Mouse (Mus musculus) layer of hippocampus, postnatal 14 days (tissue): Measurements from ENCODE around the gene Fbl. TPM values are rescaled to one million over a fixed set of nuclear protein-coding genes. Genes with fewer than 3 reads are reported as not detected.

Experiments
- total RNA-seq, 2 experiments: library from RNA; stranded (reverse); gene quantifications; 2 replicates each; pipeline ENCODE4 v1.2.3; 2021

The Fbl gene
- total RNA-seq, 2 experiments from 2014 or later, result 53.0 to 58.7 TPM

Other genes starting within 250 kb of the Fbl start
- gene Zfp974, start 240.2 kb upstream of the Fbl start, total RNA-seq, result 10 to 100 TPM; 14.2 to 16.5 TPM
- gene Zfp780b, start 190.5 kb upstream of the Fbl start, total RNA-seq, result 10 to 100 TPM; 20.5 to 21.0 TPM
- gene Zfp850, start 155.6 kb upstream of the Fbl start, total RNA-seq, result 1 to 10 TPM; 4.7 to 4.9 TPM
- gene Psmc4, start 119.6 kb upstream of the Fbl start, total RNA-seq, result 100 to 1,000 TPM; 121 to 126 TPM
- 1 to 10 TPM; 1.3 to 2.2 TPM for gene Fcgbp, start 98.5 kb upstream of the Fbl start, total RNA-seq
- gene 9530053A07Rik, start 40.2 kb upstream of the Fbl start, total RNA-seq, result under 1 TPM; 0.05 to 0.12 TPM
- 10 to 100 TPM; 37.5 to 43.5 TPM for gene Dyrk1b, start 9.8 kb downstream of the Fbl start, total RNA-seq
- gene Eid2, start 98.2 kb downstream of the Fbl start, total RNA-seq, result 10 to 100 TPM; 65.7 to 66.1 TPM
- 10 to 100 TPM; 40.5 to 41.4 TPM for gene Eid2b, start 108.0 kb downstream of the Fbl start, total RNA-seq
- 1 to 10 TPM; 2.4 to 3.0 TPM for gene Selenov, start 121.5 kb downstream of the Fbl start, total RNA-seq
- gene Dll3, start 132.5 kb downstream of the Fbl start, total RNA-seq, result 1 to 10 TPM; 4.9 to 5.1 TPM
- 10 to 100 TPM; 40.1 to 44.8 TPM for gene Timm50, start 142.4 kb downstream of the Fbl start, total RNA-seq
- 100 to 1,000 TPM; 109 TPM for gene Supt5, start 169.0 kb downstream of the Fbl start, total RNA-seq
- 100 to 1,000 TPM; 464 to 499 TPM for gene Rps16, start 180.9 kb downstream of the Fbl start, total RNA-seq
- 10 to 100 TPM; 11.6 to 12.3 TPM for gene Plekhg2, start 202.9 kb downstream of the Fbl start, total RNA-seq
- 1 to 10 TPM; 3.6 to 3.9 TPM for gene Zfp36, start 210.5 kb downstream of the Fbl start, total RNA-seq
- 10 to 100 TPM; 19.3 to 20.1 TPM for gene Med29, start 223.0 kb downstream of the Fbl start, total RNA-seq
- 10 to 100 TPM; 73.5 to 74.2 TPM for gene Paf1, start 223.2 kb downstream of the Fbl start, total RNA-seq